Mouse (Mus musculus) cerebellum, adult 2 months (tissue): ENCODE measurements around the gene Anapc11.

ENCODE experiments used
- CTCF ChIP-seq: fragments of 200-500 bp; IDR thresholded peaks from 2 replicates; pipeline ENCODE4 v1.5.1; 2011; ENCODE audit warnings: low read depth, mild to moderate bottlenecking, control low read depth, low read length, moderate library complexity, borderline replicate concordance; ENCODE audit not compliant: insufficient read depth
- POLR2A ChIP-seq: fragments of 200-500 bp; IDR thresholded peaks from 2 replicates; pipeline ENCODE4 v1.6.1; 2011; ENCODE audit warnings: low read length, control low read depth, borderline replicate concordance; ENCODE audit not compliant: insufficient read depth

DNA sequence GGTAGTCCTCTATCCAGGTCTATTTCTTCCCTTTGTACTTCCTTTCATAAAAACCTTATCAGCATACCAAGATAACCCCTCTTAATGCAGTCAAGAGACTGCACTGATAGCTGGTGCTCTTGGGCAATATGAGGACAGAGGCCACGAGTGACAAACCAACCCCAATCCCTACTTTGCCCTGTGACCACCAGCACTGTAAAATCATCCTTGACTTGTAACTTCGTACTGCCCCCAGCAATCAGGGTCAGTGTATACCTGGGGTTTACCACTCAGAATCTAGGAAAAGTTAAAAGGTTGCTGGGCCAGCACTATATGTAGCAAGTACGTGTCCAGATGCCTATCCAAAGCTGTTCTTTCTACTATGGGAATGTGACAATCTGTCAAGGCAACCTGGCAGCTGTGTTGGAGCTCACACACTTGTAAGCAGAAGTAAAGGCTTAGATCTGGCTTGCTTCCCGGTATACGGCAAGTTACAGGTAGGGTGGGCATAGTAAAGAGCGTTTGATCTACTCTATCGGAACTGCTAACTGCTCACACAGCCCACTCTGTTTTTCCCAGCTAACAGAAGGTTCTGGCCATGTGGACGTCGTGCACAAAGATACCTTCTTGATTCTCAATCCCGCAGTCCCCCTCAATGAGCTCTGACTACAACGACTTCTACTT lies 26.3 kb upstream of the Anapc11 start:
- TF ChIP-seq POLR2A = no peak
- TF ChIP-seq CTCF = no peak
